Mouse (Mus musculus): ENCODE data around the gene Slc25a40.

The Slc25a40 gene

DNA sequence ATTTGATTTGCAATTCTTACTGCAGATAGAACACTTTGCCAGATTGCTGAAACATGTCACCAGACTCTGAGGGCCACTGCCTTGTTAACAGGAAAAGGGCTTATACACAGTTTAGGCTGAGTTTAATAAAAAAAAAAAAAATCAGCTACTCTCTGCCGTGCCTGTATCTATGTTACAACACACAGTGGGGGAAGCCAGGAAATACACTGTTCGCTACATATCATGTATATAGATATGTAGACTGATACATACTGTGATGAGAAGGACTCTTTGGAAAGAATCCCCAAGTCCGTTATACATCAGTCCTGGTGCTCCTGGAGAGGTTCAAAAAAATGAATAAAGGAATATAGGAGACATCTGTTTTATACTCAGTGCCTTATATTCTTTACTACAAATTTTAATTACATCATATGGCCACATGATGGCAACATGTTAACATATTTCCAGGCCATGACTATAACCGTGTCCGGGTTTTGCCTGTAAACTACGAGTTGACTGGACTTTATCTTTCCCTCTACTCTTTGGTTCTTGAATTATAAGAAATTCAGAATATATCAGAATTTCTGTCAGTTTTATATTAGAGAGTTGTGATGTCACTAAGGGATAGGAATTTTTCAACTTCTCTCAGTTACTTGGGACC, 66.9 kb downstream of the Slc25a40 start:
- peak; percentile 59 for DNase-seq (ENCODE audit: low spot score)

DNA sequence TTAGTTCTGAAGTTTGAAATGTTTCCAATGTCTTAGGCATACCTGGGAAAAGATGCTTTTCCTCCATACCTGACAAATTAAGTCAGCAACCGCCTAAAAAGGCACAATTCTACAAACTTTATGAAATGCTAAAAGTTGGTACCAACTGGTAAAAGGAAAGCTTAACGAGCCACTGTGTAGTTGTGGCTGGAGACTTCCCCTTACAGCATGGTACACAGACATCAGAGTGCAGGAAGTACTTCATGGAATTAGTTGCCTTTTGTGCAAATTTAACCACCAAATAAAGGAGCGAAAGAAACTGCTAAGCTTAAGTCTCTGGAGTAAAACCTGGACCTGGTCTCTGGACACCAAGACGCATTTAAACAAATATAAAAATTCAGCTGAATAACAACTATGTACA, 69.1 kb downstream of the Slc25a40 start:
- DNase-seq (ENCODE audit: low spot score): no peak
